ENCODE assay signal across 26 mouse cellular contexts in genomic region chr19:16981743-16982142, GRCm38 (mm10).
"Had no signal": no experiment of that assay in that cellular context is flagged by ENCODE, and none has a peak within 500 bp of the region (broad histone marks: within the 10 kb centered on the region; RNA-seq: fewer than 3 reads in every experiment).

No protein-coding gene starts in this region.

- H3K4me3 ChIP-seq: gastrocnemius, adult 2 months; heart, adult 2 months; heart, embryonic 10.5 days; heart, embryonic 12.5 days; hindbrain, embryonic 13.5 days; hindbrain, embryonic 15.5 days; kidney, embryonic 15.5 days; limb, embryonic 13.5 days; limb, embryonic 15.5 days; liver, embryonic 12.5 days had no signal

- H3K9me3 ChIP-seq: heart, embryonic 10.5 days; heart, embryonic 12.5 days; hindbrain, embryonic 13.5 days; hindbrain, embryonic 15.5 days; kidney, embryonic 15.5 days; limb, embryonic 13.5 days; limb, embryonic 15.5 days; liver, embryonic 12.5 days had no signal

- H3K4me1 ChIP-seq: heart, embryonic 10.5 days; heart, embryonic 12.5 days; hindbrain, embryonic 13.5 days; hindbrain, embryonic 15.5 days; kidney, embryonic 15.5 days; limb, embryonic 13.5 days; limb, embryonic 15.5 days had no signal

- H3K36me3 ChIP-seq: heart, embryonic 10.5 days; heart, embryonic 12.5 days; hindbrain, embryonic 13.5 days; hindbrain, embryonic 15.5 days; kidney, embryonic 15.5 days; limb, embryonic 13.5 days; limb, embryonic 15.5 days; liver, embryonic 12.5 days had no signal

- ATAC-seq: hindbrain, postnatal 0 days; intestine, embryonic 16.5 days; liver, embryonic 12.5 days had no signal

- H3K27me3 ChIP-seq: heart, embryonic 12.5 days; hindbrain, embryonic 13.5 days; hindbrain, embryonic 15.5 days; kidney, embryonic 15.5 days; limb, embryonic 13.5 days; limb, embryonic 15.5 days; liver, embryonic 12.5 days had no signal

- H3K4me2 ChIP-seq: heart, embryonic 12.5 days; hindbrain, embryonic 13.5 days; hindbrain, embryonic 15.5 days; kidney, embryonic 15.5 days; limb, embryonic 13.5 days; limb, embryonic 15.5 days; liver, embryonic 12.5 days had no signal

- H3K9ac ChIP-seq: heart, embryonic 12.5 days; hindbrain, embryonic 13.5 days; hindbrain, embryonic 15.5 days; kidney, embryonic 15.5 days; limb, embryonic 13.5 days; limb, embryonic 15.5 days; liver, embryonic 12.5 days; liver, embryonic 14.5 days had no signal

- DNase-seq: gastrocnemius, adult 2 months; gastrocnemius, postnatal 10 days; gastrocnemius, postnatal 25 days; heart, adult 2 months; heart, postnatal 10 days; heart, postnatal 36 days; kidney, adult 11 months; kidney, adult 2 months; kidney, adult 9 months; kidney, postnatal 14 days; kidney, postnatal 36 days; layer of hippocampus, adult 9-11 months; layer of hippocampus, postnatal 36 days; left cerebral cortex, postnatal 4 days had no signal

- H3K27ac ChIP-seq: gastrocnemius, adult 2 months; heart, adult 2 months; heart, embryonic 10.5 days; hindbrain, embryonic 13.5 days; hindbrain, embryonic 15.5 days; hindbrain, postnatal 0 days; kidney, embryonic 15.5 days; kidney, postnatal 0 days; limb, embryonic 13.5 days; limb, embryonic 15.5 days; liver, embryonic 12.5 days; liver, embryonic 14.5 days had no signal
